Mouse (Mus musculus) CD4-positive, CD25-positive, alpha-beta regulatory T cell, adult 4 months (primary cell): ENCODE measurements around the gene Trim17. TPM values are rescaled to one million over a fixed set of nuclear protein-coding genes. Genes with fewer than 3 reads are reported as not detected.

ENCODE experiments used
- ATAC-seq: one replicate; pipeline ENCODE4 v1.8.0; 2017
- polyA plus RNA-seq, 2 experiments: library from polyadenylated mRNA; unstranded; fragments of 100-300 nt; shearing (Covaris generic); gene quantifications; one replicate each; pipeline ENCODE4 v1.2.1; 2017

The Trim17 gene
- polyA plus RNA-seq, 2 experiments from 2014 or later = 0.28 to 0.46 TPM

DNA sequence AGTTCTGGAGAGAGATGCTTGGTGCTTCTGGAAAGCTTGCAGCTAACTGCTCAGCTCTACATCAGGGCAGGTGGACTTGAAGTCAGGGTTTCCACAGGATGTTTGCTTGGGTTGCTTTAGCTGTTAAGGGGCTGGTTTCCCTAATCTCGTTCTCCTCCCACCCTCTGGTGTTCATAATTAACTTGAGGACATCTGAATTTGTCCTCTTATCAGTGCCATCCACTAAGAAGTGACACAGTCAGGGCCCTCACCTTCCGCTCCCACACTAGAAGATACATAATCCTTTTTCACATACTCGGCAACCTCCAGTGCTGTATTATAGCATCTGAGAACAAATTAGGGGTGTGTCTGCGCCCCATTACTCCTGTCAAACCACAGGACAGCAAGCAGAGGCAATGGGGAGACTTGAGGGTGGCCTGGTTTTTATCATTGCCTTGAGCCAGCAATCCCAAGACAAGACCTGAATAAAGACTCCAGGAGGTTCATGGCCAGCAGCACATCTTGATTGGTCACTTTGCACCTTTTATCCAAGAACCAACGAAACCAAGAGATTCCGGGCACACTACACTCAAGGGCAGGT is 38.7 kb downstream of the Trim17 start:
- no peak for ATAC-seq

DNA sequence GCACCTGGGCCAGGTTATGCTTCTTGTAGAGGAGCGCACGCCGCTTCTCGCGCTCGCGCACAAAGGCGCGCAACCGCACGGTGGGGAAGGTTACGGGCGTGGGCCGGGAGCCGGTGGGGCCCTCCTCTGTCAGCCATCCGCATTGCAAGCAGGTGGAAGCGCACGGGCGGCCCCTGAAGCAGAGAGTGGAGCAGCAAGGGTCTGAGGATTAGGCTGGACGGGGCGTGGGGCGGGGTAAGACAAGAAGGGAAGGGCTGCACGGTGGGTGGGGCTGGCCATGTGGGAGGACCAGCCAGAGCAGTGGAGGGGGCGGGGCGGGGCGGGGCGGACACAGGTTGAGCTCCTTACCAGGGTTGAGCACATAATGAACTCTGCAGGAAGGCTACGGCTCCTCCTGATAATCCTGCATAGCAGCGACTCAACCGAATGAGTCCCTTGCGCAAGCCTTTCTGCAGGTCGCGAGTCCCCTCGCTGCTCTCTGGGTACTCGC is 39.9 kb downstream of the Trim17 start:
- no peak for ATAC-seq

- no peak for ATAC-seq
These were observed 40.7 kb downstream of the Trim17 start for GRCm38 (mm10) chr11:58995061-58995806.

DNA sequence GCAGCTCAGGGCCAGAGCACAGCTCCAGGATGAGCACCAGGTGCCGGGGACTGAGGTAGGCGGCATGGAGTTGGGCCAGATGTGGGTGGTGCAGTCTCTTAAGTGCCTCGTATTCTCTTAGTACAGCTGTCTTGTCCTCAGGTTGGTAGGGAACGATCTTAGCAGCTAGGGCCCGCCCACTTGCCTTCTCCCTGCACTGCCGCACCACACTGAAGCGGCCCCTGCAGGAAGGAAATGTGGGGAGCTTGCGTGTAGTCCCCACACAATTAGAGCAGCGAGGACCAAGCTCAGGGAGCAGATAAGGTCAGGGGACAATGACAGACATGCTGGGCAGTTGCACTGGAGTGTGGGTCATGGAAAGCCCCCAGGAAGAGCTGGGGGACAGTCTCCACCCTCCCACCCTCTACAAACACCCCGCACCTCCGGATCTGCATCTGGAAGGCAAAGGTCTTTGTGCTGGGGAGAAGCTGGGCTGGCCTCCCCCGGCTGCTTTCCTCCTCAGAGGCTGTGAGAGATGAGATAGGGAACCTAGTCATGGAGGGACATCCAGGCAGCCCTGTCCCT is 41.4 kb downstream of the Trim17 start:
- no peak for ATAC-seq

DNA sequence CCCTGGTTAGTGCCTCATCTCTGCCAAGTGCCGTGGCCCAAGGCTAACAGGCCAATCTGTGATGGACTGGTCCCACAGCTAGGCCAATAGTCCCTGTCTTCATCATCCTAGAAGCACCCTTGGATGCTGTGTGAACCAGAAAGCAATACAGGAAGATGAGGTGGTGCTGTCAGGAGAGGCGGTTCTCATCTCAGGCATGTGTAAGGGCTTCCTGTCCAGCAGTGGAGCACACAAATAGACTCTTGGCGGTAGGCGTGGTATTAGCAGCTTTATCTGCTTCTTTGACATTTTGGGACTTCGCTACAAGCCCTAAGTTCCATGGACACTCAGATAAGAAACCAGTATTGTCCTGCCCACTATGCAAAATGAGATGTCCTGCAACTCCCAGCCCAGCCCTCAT is 43.1 kb downstream of the Trim17 start:
- ATAC-seq = no peak

DNA sequence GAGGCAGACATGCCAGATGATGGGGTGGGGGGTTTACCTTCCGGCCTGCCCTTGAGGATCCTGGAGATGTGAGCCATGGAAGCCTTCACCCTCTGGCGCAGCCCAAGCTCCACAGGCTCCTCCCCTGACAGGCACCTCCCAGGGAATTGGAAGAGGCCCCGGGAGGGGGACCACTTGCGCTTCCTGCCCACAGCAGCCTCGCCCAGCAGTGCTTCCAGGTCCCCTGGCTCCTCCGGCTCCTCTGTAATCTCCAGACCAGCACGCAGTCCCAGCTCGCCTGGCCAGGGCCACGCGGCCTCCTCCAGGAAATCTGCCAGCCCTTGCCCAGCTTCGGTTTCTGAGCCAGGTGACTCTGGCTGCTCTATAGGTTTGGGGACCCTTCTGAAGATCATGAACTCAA is 44.7 kb downstream of the Trim17 start:
- no peak for ATAC-seq

DNA sequence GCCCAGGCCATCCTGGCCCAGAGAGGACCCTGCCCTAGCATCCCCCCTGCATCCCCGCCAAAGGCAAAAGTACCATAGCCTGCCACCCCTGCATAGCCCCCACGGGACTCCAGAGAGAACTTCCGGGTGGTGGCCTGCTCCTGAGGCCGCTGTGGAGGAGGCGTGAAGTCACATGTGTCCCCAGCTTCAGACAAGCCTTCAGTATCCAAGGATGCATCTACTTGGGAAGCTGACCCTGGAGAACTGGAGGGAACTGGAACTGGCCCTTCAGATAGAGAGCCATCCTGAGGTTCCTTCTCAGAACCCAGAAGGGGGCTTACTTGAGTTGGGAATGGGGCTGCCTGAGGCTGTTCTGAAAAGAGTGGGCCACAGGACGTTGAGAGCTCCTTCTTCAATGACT is 45.3 kb downstream of the Trim17 start:
- ATAC-seq = no peak

- ATAC-seq = no peak
These were observed 46.1 kb downstream of the Trim17 start for GRCm38 (mm10) chr11:59000635-59001034.

DNA sequence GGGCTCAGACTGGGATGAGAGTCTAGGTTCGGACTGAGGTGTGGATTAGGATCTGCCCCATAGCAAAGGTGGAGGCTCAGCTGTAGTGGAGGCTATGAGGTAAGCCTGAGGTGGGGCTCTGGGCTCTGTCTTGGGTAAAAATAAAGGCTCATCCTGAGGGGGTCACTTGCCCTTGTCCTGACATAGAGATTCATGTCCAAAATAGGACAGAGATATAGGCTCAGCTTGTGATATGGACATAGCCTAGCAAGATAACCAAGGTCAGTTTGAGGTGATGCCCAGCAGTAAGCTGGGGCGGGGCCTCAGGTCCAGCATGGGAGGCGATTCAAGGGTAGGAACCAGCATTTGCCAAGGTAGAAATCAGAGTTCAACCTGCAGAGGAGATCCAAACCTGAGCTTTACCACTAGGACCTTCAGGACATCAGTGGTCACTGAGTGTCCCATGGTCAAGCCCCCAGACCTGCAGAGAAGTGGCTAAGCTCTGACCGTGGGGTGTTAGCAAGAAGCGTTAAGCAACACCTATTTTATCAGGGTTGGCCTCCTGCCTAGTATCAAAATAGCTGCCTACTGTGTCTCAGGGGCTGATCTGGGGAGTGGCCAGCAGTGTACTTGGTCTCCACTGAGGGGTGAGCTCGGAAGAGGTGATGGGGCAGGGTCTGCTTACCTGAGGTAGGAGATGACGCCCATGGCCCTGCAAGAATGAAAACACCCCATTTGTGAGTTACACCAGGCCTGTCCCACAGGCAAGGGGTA is 48.0 kb downstream of the Trim17 start:
- ATAC-seq = no peak

- ATAC-seq = no peak
These were observed 60.6 kb downstream of the Trim17 start for GRCm38 (mm10) chr11:59015052-59015451.

Other genes starting within 250 kb of the Trim17 start
- not detected for gene Olfr318, start 230.7 kb upstream of the Trim17 start, polyA plus RNA-seq
- gene Olfr317, start 215.5 kb upstream of the Trim17 start, polyA plus RNA-seq = not detected
- gene Olfr316, start 202.0 kb upstream of the Trim17 start, polyA plus RNA-seq = not detected
- gene Olfr315, start 181.5 kb upstream of the Trim17 start, polyA plus RNA-seq = not detected
- not detected for gene Olfr314, start 171.7 kb upstream of the Trim17 start, polyA plus RNA-seq
- gene Fam183b, start 152.7 kb upstream of the Trim17 start, polyA plus RNA-seq = under 1 TPM in 1 of 2 experiments, not detected in 1; 1.00 TPM
- gene Olfr313, start 139.7 kb upstream of the Trim17 start, polyA plus RNA-seq = not detected
- under 1 TPM in 1 of 2 experiments, not detected in 1; 0.13 TPM for gene Olfr312, start 125.4 kb upstream of the Trim17 start, polyA plus RNA-seq
- not detected for gene Olfr311, start 115.4 kb upstream of the Trim17 start, polyA plus RNA-seq
- 1 to 10 TPM; 7.1 to 7.9 TPM for gene Gm12258, start 107.5 kb upstream of the Trim17 start, polyA plus RNA-seq
- 10 to 100 TPM; 11.0 to 14.5 TPM for gene 2810021J22Rik, start 87.5 kb upstream of the Trim17 start, polyA plus RNA-seq
- 10 to 100 TPM in 1 of 2 experiments, 1 to 10 TPM in 1; 8.2 to 10.6 TPM for gene Zfp39, start 50.5 kb upstream of the Trim17 start, polyA plus RNA-seq
- gene Btnl10, start 36.8 kb upstream of the Trim17 start, polyA plus RNA-seq = not detected
- 10 to 100 TPM in 1 of 2 experiments, 1 to 10 TPM in 1; 10.0 to 18.7 TPM for gene Rnf187, start 15.8 kb upstream of the Trim17 start, polyA plus RNA-seq
- 1 to 10 TPM; 4.9 to 6.6 TPM for gene Hist3h2ba, start 5.8 kb upstream of the Trim17 start, polyA plus RNA-seq
- 10 to 100 TPM in 1 of 2 experiments, 1 to 10 TPM in 1; 9.6 to 10.3 TPM for gene Hist3h2a, start within 50 bp of the Trim17 start, polyA plus RNA-seq
- 10 to 100 TPM; 23.7 to 27.1 TPM for gene Trim11, start 23.4 kb downstream of the Trim17 start, polyA plus RNA-seq
- gene Obscn, start 181.7 kb downstream of the Trim17 start, polyA plus RNA-seq = not detected
- 1 to 10 TPM; 1.2 to 1.8 TPM for gene Iba57, start 209.1 kb downstream of the Trim17 start, polyA plus RNA-seq
- not detected for gene Gjc2, start 228.5 kb downstream of the Trim17 start, polyA plus RNA-seq
- 10 to 100 TPM; 63.6 to 67.4 TPM for gene Guk1, start 237.5 kb downstream of the Trim17 start, polyA plus RNA-seq
- 10 to 100 TPM; 57.0 to 62.4 TPM for gene Mrpl55, start 247.8 kb downstream of the Trim17 start, polyA plus RNA-seq